Mouse (Mus musculus) embryonic fibroblast, embryonic 13.5 days (primary cell): ENCODE results near the gene Slc44a1. TPM values are rescaled to one million over a fixed set of nuclear protein-coding genes. Genes with fewer than 3 reads are reported as not detected.

Source experiments
- H3K27ac ChIP-seq: 2 replicates; pipeline ENCODE4 v1.5.1; 2012; ENCODE audit warnings: low read length, control low read depth, inconsistent platforms; ENCODE audit not compliant: insufficient read depth
- H3K4me1 ChIP-seq: 2 replicates; pipeline ENCODE4 v1.6.1; 2011; ENCODE audit warnings: low read length; ENCODE audit not compliant: control insufficient read depth, insufficient read depth
- H3K4me3 ChIP-seq: 2 replicates; pipeline ENCODE4 v1.5.1; 2011; ENCODE audit warnings: mild to moderate bottlenecking, control low read depth, low read length; ENCODE audit not compliant: insufficient read depth
- CTCF ChIP-seq: IDR thresholded peaks from 2 replicates; pipeline ENCODE4 v1.5.1; 2011; ENCODE audit warnings: mild to moderate bottlenecking, control low read depth, low read length, moderate library complexity, borderline replicate concordance; ENCODE audit not compliant: insufficient read depth
- POLR2A ChIP-seq: IDR thresholded peaks from 2 replicates; pipeline ENCODE4 v1.6.1; 2011; ENCODE audit warnings: low read depth, mild to moderate bottlenecking, control low read depth, low read length, moderate library complexity
- polyA plus RNA-seq: library from polyadenylated mRNA; stranded (reverse); fragments of >200 nt; gene quantifications from 2 replicates; pipeline ENCODE4 v1.2.4, GENCODE M21; 2011; ENCODE audit warnings: low read depth; ENCODE audit not compliant: missing spikeins, insufficient read length

Gene Slc44a1
- polyA plus RNA-seq, 1 experiment = 59.0 TPM

GRCm38 (mm10) chr4:53638549-53639123 lies 198.4 kb downstream of the Slc44a1 start:
- no peak for TF ChIP-seq CTCF
- no peak overlapping the region for H3K27ac ChIP-seq

GRCm38 (mm10) chr4:53658029-53658428 lies 217.8 kb downstream of the Slc44a1 start:
- H3K4me1 ChIP-seq = no peaks in the 10 kb centered on the region
- TF ChIP-seq CTCF = no peak
- TF ChIP-seq POLR2A = no peak
- no peak overlapping the region for H3K27ac ChIP-seq
- H3K4me3 ChIP-seq = no peak overlapping the region

More at GRCm38 (mm10) chr4:53638549-53639123, 198.4 kb downstream of the Slc44a1 start:
- no peaks in the 10 kb centered on the region for H3K4me1 ChIP-seq
- no peak overlapping the region for H3K4me3 ChIP-seq

- no peaks in the 10 kb centered on the region for H3K4me1 ChIP-seq
- H3K4me3 ChIP-seq = no peak overlapping the region
- no peak for TF ChIP-seq CTCF
- no peak for TF ChIP-seq POLR2A
- H3K27ac ChIP-seq = no peak overlapping the region
These were observed 220.5 kb downstream of the Slc44a1 start for GRCm38 (mm10) chr4:53660711-53661110.

Other genes starting within 250 kb of the Slc44a1 start
- 3.4 and 5.5 TPM in 2 replicates for gene Fsd1l, start 191.1 kb downstream of the Slc44a1 start, polyA plus RNA-seq